Mouse (Mus musculus): ENCODE measurements at regions not wholly inside any gene's neighbourhood (a gene's known extent, or its start where the extent isn't known, plus 50 kb on each side); places are given as distances from the start of the nearest gene placed in this dataset.

GRCm38 (mm10) chr10:117522373-117522772 lies 106.9 kb upstream of the Cpm start:
- TF ChIP-seq CTCF (IDR thresholded peaks at IDR 0.05; ENCODE audit: extremely low read depth, insufficient read depth, low read length): no peak
- no peak for TF ChIP-seq POLR2A (IDR thresholded peaks at IDR 0.05; ENCODE audit: extremely low read depth, insufficient read depth, low read length)
